Mouse (Mus musculus): ENCODE measurements around the gene Casp6. TPM values are rescaled to one million over a fixed set of nuclear protein-coding genes. Genes with fewer than 3 reads are reported as not detected.

Casp6 gene
- 27.4 and 38.2 TPM in 2 replicates for total RNA-seq (2014; rRNA removed)
- polyA plus RNA-seq (2012; rRNA removed): 44.5 and 44.6 TPM in 2 replicates

- no peak for TF ChIP-seq CTCF (IDR thresholded peaks at IDR 0.05; ENCODE audit: low read depth, low read length)
- TF ChIP-seq POLR2A (IDR thresholded peaks at IDR 0.05; ENCODE audit: extremely low read depth, insufficient read depth, low read length): peak; percentile 73; the same call in 1 of the 2 replicates
- Histone ChIP-seq H3K27me3 (ENCODE audit: control insufficient read depth, insufficient read depth, low read length) (no peaks in the 10 kb centered on the region), H3K36me3 (ENCODE audit: control insufficient read depth, insufficient read depth, low read length) (no peaks in the 10 kb centered on the region), H3K4me1 (ENCODE audit: control insufficient read depth, insufficient read depth, low read length) (peaks cover 4% of the 10 kb centered on the region; the same call in 1 of the 2 replicates), H3K4me3 (ENCODE audit: insufficient read depth, low read depth, low read length) (peak within 1 kb of the TSS; percentile 91), H3K79me2 (ENCODE audit: control insufficient read depth, insufficient read depth, low read length) (peaks cover 4% of the 10 kb centered on the region; the same call in 1 of the 2 replicates), H3K27ac (replicated peaks; ENCODE audit: insufficient read depth, low read depth, low read length) (peak within 1 kb of the TSS; percentile 83), H3K9ac (ENCODE audit: low read depth, low read length) (peak within 1 kb of the TSS; percentile 92)
- WGBS: under 1% methylated on average over 34 of the region's 34 CpGs
- peak; percentile 80 for DNase-seq (ENCODE audit: extremely low read depth, low read depth, low spot score)
These were observed at the start of gene Casp6 for GRCm38 (mm10) chr3:129901271-129901809. Gene Casp6 (plus strand): TSS chr3:129901425.

GRCm38 (mm10) chr3:129862592-129862991 lies 38.6 kb upstream of the Casp6 start:
- no peaks in the 10 kb centered on the region; the same call in 1 of the 2 replicates for H3K79me2 ChIP-seq (ENCODE audit: control insufficient read depth, insufficient read depth, low read length)
- no peak overlapping the region for H3K9ac ChIP-seq (ENCODE audit: low read depth, low read length)
- H3K27ac ChIP-seq (replicated peaks; ENCODE audit: insufficient read depth, low read depth, low read length): no peak overlapping the region
- peaks cover 60% of the 10 kb centered on the region for H3K36me3 ChIP-seq (ENCODE audit: control insufficient read depth, insufficient read depth, low read length)
- no peak overlapping the region for H3K4me3 ChIP-seq (ENCODE audit: insufficient read depth, low read depth, low read length)
- DNase-seq (ENCODE audit: extremely low read depth, low read depth, low spot score): no peak
- no peaks in the 10 kb centered on the region for H3K27me3 ChIP-seq (ENCODE audit: control insufficient read depth, insufficient read depth, low read length)
- TF ChIP-seq POLR2A (IDR thresholded peaks at IDR 0.05; ENCODE audit: extremely low read depth, insufficient read depth, low read length): no peak
- WGBS: 64% methylated on average over 2 of the region's 2 CpGs
- H3K4me1 ChIP-seq (ENCODE audit: control insufficient read depth, insufficient read depth, low read length): peaks cover 1% of the 10 kb centered on the region

- DNase-seq (ENCODE audit: extremely low read depth, low read depth, low spot score): peak; percentile 15
- Histone ChIP-seq H3K27me3 (ENCODE audit: control insufficient read depth, insufficient read depth, low read length) (no peaks in the 10 kb centered on the region), H3K4me1 (ENCODE audit: control insufficient read depth, insufficient read depth, low read length) (peaks cover 2% of the 10 kb centered on the region), H3K27ac (replicated peaks; ENCODE audit: insufficient read depth, low read depth, low read length) (no peak overlapping the region), H3K9ac (ENCODE audit: low read depth, low read length) (no peak overlapping the region), H3K79me2 (ENCODE audit: control insufficient read depth, insufficient read depth, low read length) (no peaks in the 10 kb centered on the region; the same call in 1 of the 2 replicates), H3K4me3 (ENCODE audit: insufficient read depth, low read depth, low read length) (no peak overlapping the region), H3K36me3 (ENCODE audit: control insufficient read depth, insufficient read depth, low read length) (peaks cover 64% of the 10 kb centered on the region)
- 64% methylated on average over 14 of the region's 14 CpGs for WGBS
- TF ChIP-seq CTCF (IDR thresholded peaks at IDR 0.05; ENCODE audit: low read depth, low read length) (peak; percentile 88), POLR2A (IDR thresholded peaks at IDR 0.05; ENCODE audit: extremely low read depth, insufficient read depth, low read length) (no peak)
These were observed 37.5 kb upstream of the Casp6 start for GRCm38 (mm10) chr3:129863698-129864097.

GRCm38 (mm10) chr3:129877327-129877726 lies 23.9 kb upstream of the Casp6 start:
- Histone ChIP-seq H3K36me3 (ENCODE audit: control insufficient read depth, insufficient read depth, low read length) (peaks cover 22% of the 10 kb centered on the region; the same call in 1 of the 2 replicates), H3K79me2 (ENCODE audit: control insufficient read depth, insufficient read depth, low read length) (0 out of 2 replicates have a peak, but pooled peaks cover 3% of the 10 kb centered on the region), H3K27me3 (ENCODE audit: control insufficient read depth, insufficient read depth, low read length) (no peaks in the 10 kb centered on the region), H3K4me1 (ENCODE audit: control insufficient read depth, insufficient read depth, low read length) (peaks cover 3% of the 10 kb centered on the region; the same call in 1 of the 2 replicates), H3K9ac (ENCODE audit: low read depth, low read length) (no peak overlapping the region), H3K27ac (replicated peaks; ENCODE audit: insufficient read depth, low read depth, low read length) (no peak overlapping the region), H3K4me3 (ENCODE audit: insufficient read depth, low read depth, low read length) (no peak overlapping the region)
- no peak for DNase-seq (ENCODE audit: extremely low read depth, low read depth, low spot score)
- TF ChIP-seq CTCF (IDR thresholded peaks at IDR 0.05; ENCODE audit: low read depth, low read length) (no peak), POLR2A (IDR thresholded peaks at IDR 0.05; ENCODE audit: extremely low read depth, insufficient read depth, low read length) (no peak)
- 70% methylated on average over 10 of the region's 10 CpGs for WGBS

GRCm38 (mm10) chr3:129878405-129879021 lies 22.7 kb upstream of the Casp6 start, which contains the start of gene Pla2g12a:
Gene Pla2g12a (plus strand): TSS chr3:129878606.
- H3K79me2 ChIP-seq (ENCODE audit: control insufficient read depth, insufficient read depth, low read length): 0 out of 2 replicates have a peak, but pooled peaks cover 3% of the 10 kb centered on the region
- no peaks in the 10 kb centered on the region for H3K27me3 ChIP-seq (ENCODE audit: control insufficient read depth, insufficient read depth, low read length)
- peaks cover 12% of the 10 kb centered on the region; the same call in 1 of the 2 replicates for H3K36me3 ChIP-seq (ENCODE audit: control insufficient read depth, insufficient read depth, low read length)
- H3K4me3 ChIP-seq (ENCODE audit: insufficient read depth, low read depth, low read length): peak within 1 kb of the TSS; percentile 88
- peak; percentile 45 for DNase-seq (ENCODE audit: extremely low read depth, low read depth, low spot score)
- H3K27ac ChIP-seq (replicated peaks; ENCODE audit: insufficient read depth, low read depth, low read length): 0 out of 2 replicates have a peak within 1 kb of the TSS, but pooled peaks have one; percentile 16
- under 1% methylated on average over 46 of the region's 66 CpGs for WGBS
- peaks cover 5% of the 10 kb centered on the region for H3K4me1 ChIP-seq (ENCODE audit: control insufficient read depth, insufficient read depth, low read length)
- H3K9ac ChIP-seq (ENCODE audit: low read depth, low read length): peak within 1 kb of the TSS; percentile 85
- TF ChIP-seq POLR2A (IDR thresholded peaks at IDR 0.05; ENCODE audit: extremely low read depth, insufficient read depth, low read length): no peak
- 0 out of 2 replicates have a peak, but pooled peaks have one; percentile 3 for TF ChIP-seq CTCF (IDR thresholded peaks at IDR 0.05; ENCODE audit: low read depth, low read length)

Data from liver, adult 2 months (tissue).